Mouse (Mus musculus): Measurements from ENCODE around the gene Reck. TPM values are rescaled to one million over a fixed set of nuclear protein-coding genes. Genes with fewer than 3 reads are reported as not detected.

The Reck gene
- polyA plus RNA-seq, 1 experiment from 2014 or later, result 25.0 TPM

- no peak for ATAC-seq (replicated peaks; ENCODE audit: low FRiP score)
- Histone ChIP-seq H3K4me3 (replicated peaks) (no peak overlapping the region), H3K27me3 (no peaks in the 10 kb centered on the region), H3K9me3 (replicated peaks) (no peaks in the 10 kb centered on the region), H3K27ac (no peak overlapping the region), H3K36me3 (no peaks in the 10 kb centered on the region), H3K4me2 (no peak overlapping the region), H3K9ac (no peak overlapping the region), H3K4me1 (peaks cover 10% of the 10 kb centered on the region)
- 75% methylated on average over 10 of the region's 10 CpGs for WGBS
These were observed 5.5 kb upstream of the Reck start for GRCm38 (mm10) chr4:43869821-43870220.

GRCm38 (mm10) chr4:43874501-43874900 lies 829 bp upstream of the Reck start:
- peaks cover 24% of the 10 kb centered on the region for H3K4me1 ChIP-seq
- H3K27me3 ChIP-seq, result no peaks in the 10 kb centered on the region
- no peak for ATAC-seq (replicated peaks; ENCODE audit: low FRiP score)
- peak overlapping the region; percentile 74 for H3K4me3 ChIP-seq (replicated peaks)
- H3K9ac ChIP-seq, result 0 out of 2 replicates have a peak overlapping the region, but pooled peaks have one; percentile 71
- peak overlapping the region; percentile 85 for H3K4me2 ChIP-seq
- 36% methylated on average over 7 of the region's 7 CpGs for WGBS
- peak overlapping the region; percentile 67; the same call in 1 of the 2 replicates for H3K27ac ChIP-seq
- H3K36me3 ChIP-seq, result no peaks in the 10 kb centered on the region
- no peaks in the 10 kb centered on the region for H3K9me3 ChIP-seq (replicated peaks)

GRCm38 (mm10) chr4:43875919-43876411 lies 635 bp downstream of the Reck start:
- ATAC-seq (replicated peaks; ENCODE audit: low FRiP score), result peak; percentile 78
- H3K4me1 ChIP-seq, result peaks cover 19% of the 10 kb centered on the region
- H3K27me3 ChIP-seq, result no peaks in the 10 kb centered on the region
- H3K36me3 ChIP-seq, result no peaks in the 10 kb centered on the region
- H3K27ac ChIP-seq, result peak overlapping the region; percentile 67
- H3K4me2 ChIP-seq, result peak overlapping the region; percentile 85
- under 1% methylated on average over 20 of the region's 20 CpGs for WGBS
- H3K9ac ChIP-seq, result peak overlapping the region; percentile 71
- H3K9me3 ChIP-seq (replicated peaks), result no peaks in the 10 kb centered on the region
- H3K4me3 ChIP-seq (replicated peaks), result peak overlapping the region; percentile 74

- Histone ChIP-seq H3K9ac (no peak overlapping the region), H3K9me3 (replicated peaks) (no peaks in the 10 kb centered on the region), H3K27ac (no peak overlapping the region), H3K36me3 (no peaks in the 10 kb centered on the region), H3K27me3 (no peaks in the 10 kb centered on the region), H3K4me2 (no peak overlapping the region), H3K4me3 (replicated peaks) (no peak overlapping the region), H3K4me1 (peaks cover 19% of the 10 kb centered on the region)
- no peak for ATAC-seq (replicated peaks; ENCODE audit: low FRiP score)
- WGBS, result 96% methylated on average over 1 of the region's 1 CpGs
These were observed 1.9 kb downstream of the Reck start for GRCm38 (mm10) chr4:43877230-43877629.

- Histone ChIP-seq H3K4me1 (peaks cover 19% of the 10 kb centered on the region), H3K4me3 (replicated peaks) (no peak overlapping the region), H3K9ac (no peak overlapping the region), H3K36me3 (no peaks in the 10 kb centered on the region), H3K27ac (no peak overlapping the region), H3K27me3 (no peaks in the 10 kb centered on the region), H3K4me2 (no peak overlapping the region), H3K9me3 (replicated peaks) (no peaks in the 10 kb centered on the region)
- no peak for ATAC-seq (replicated peaks; ENCODE audit: low FRiP score)
- 65% methylated on average over 5 of the region's 5 CpGs for WGBS
These were observed 2.9 kb downstream of the Reck start for GRCm38 (mm10) chr4:43878121-43878776.

DNA sequence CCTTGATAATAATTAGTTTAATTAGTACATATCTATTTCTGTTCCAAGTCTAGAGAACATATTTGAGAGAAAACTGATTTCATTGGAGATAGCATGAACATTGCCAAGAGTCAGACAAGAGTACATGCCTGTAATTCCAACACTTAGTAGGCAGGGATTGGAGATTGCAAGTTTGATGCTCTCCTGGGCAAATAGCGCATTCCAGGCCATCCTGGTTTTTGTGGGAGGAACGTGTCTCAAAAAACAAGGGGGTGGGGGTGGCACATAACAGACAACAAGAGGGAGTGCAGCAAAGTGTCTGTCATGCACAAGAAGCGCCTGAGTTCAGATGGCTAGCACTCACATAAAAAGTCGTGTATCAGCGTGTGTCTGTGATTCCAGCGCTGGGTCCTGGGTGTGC lies 4.2 kb downstream of the Reck start:
- H3K9me3 ChIP-seq (replicated peaks), result no peaks in the 10 kb centered on the region
- no peak overlapping the region for H3K4me2 ChIP-seq
- no peaks in the 10 kb centered on the region for H3K27me3 ChIP-seq
- H3K36me3 ChIP-seq, result no peaks in the 10 kb centered on the region
- no peak overlapping the region for H3K9ac ChIP-seq
- no peak overlapping the region for H3K27ac ChIP-seq
- ATAC-seq (replicated peaks; ENCODE audit: low FRiP score), result no peak
- peaks cover 28% of the 10 kb centered on the region for H3K4me1 ChIP-seq
- H3K4me3 ChIP-seq (replicated peaks), result no peak overlapping the region
- 78% methylated on average over 6 of the region's 6 CpGs for WGBS

- Histone ChIP-seq H3K4me2 (no peak overlapping the region), H3K9ac (no peak overlapping the region), H3K4me1 (peaks cover 18% of the 10 kb centered on the region), H3K4me3 (replicated peaks) (no peak overlapping the region), H3K36me3 (no peaks in the 10 kb centered on the region), H3K9me3 (replicated peaks) (no peaks in the 10 kb centered on the region), H3K27me3 (no peaks in the 10 kb centered on the region), H3K27ac (peak overlapping the region; percentile 46; the same call in 1 of the 2 replicates)
- WGBS, result 37% methylated on average over 4 of the region's 4 CpGs
- ATAC-seq (replicated peaks; ENCODE audit: low FRiP score), result no peak
These were observed 8.9 kb downstream of the Reck start for GRCm38 (mm10) chr4:43884196-43884595.

DNA sequence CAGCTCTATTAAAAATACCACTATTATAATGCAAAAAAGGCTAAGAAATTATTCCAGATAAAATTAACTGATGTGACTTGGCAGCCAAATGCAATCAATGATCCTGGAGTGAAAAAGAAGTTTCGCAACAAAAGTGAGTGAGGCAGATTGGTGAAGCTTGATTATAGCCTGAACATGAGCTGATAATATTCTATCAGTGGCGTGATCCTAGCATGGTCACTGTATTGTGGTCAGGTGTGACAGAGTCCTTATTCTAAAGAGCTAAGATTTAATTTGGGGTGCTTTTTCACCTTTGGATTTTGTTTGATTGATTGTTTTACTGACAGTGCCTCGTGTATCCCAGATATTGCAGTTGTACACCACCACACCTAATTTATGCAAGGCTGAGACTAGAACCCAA lies 15.9 kb downstream of the Reck start:
- Histone ChIP-seq H3K9ac (no peak overlapping the region), H3K4me2 (no peak overlapping the region), H3K27ac (no peak overlapping the region), H3K4me1 (0 out of 2 replicates have a peak, but pooled peaks cover 3% of the 10 kb centered on the region), H3K27me3 (no peaks in the 10 kb centered on the region), H3K9me3 (replicated peaks) (no peaks in the 10 kb centered on the region), H3K36me3 (peaks cover 8% of the 10 kb centered on the region), H3K4me3 (replicated peaks) (no peak overlapping the region)
- no peak for ATAC-seq (replicated peaks; ENCODE audit: low FRiP score)
- 90% methylated on average over 3 of the region's 3 CpGs for WGBS

GRCm38 (mm10) chr4:43897209-43897608 lies 21.9 kb downstream of the Reck start:
- H3K36me3 ChIP-seq, result peaks cover 35% of the 10 kb centered on the region
- H3K4me2 ChIP-seq, result no peak overlapping the region
- no peaks in the 10 kb centered on the region for H3K9me3 ChIP-seq (replicated peaks)
- ATAC-seq (replicated peaks; ENCODE audit: low FRiP score), result no peak
- no peak overlapping the region for H3K9ac ChIP-seq
- no peak overlapping the region for H3K27ac ChIP-seq
- H3K27me3 ChIP-seq, result no peaks in the 10 kb centered on the region
- no peaks in the 10 kb centered on the region for H3K4me1 ChIP-seq
- no peak overlapping the region for H3K4me3 ChIP-seq (replicated peaks)

DNA sequence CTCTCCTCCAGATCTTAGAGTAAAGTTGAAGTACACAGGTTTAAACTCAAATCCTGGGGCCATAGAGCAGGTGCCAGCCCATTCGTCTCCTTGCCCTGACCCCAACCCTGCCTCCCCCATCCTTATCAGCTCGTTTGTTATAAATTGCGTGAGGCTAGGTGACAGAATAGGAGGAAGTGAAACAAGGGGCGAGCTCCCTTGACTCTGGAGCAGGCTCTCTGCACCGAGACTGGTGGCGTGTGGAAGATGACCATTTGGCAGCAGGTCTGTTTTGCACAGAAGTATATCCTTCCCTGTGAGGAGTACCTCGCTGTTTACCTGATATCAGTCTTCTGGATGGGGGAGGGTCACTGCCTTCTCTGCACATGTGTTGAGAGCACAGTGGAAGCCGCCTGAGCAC lies 23.9 kb downstream of the Reck start:
- no peaks in the 10 kb centered on the region for H3K27me3 ChIP-seq
- H3K27ac ChIP-seq, result no peak overlapping the region
- peaks cover 43% of the 10 kb centered on the region for H3K36me3 ChIP-seq
- no peak overlapping the region for H3K4me2 ChIP-seq
- no peak overlapping the region for H3K4me3 ChIP-seq (replicated peaks)
- no peaks in the 10 kb centered on the region for H3K9me3 ChIP-seq (replicated peaks)
- no peak overlapping the region for H3K9ac ChIP-seq
- H3K4me1 ChIP-seq, result no peaks in the 10 kb centered on the region
- 41% methylated on average over 8 of the region's 8 CpGs for WGBS
- no peak for ATAC-seq (replicated peaks; ENCODE audit: low FRiP score)

DNA sequence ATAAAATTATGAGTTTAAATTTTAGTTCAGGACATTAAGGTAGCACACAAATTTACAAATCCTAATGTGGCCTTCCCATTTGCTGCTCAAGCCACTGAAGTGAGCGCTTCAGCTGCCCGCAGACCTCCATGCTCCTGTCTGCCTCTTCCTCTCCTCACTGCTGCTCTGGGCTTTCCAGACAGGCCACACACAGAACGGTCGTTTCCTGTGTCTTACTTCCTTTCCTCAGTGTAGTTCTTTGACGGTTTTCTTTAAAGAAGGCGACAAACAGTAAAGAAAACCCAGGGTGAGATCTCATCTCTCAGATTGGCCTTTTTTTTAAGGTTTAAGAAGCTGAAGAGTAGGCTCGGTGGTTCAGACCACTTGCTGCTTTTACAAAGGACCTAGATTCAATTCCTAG lies 28.4 kb downstream of the Reck start:
- no peak overlapping the region for H3K4me2 ChIP-seq
- H3K36me3 ChIP-seq, result peaks cover 28% of the 10 kb centered on the region
- H3K27ac ChIP-seq, result no peak overlapping the region
- no peak overlapping the region for H3K9ac ChIP-seq
- H3K27me3 ChIP-seq, result no peaks in the 10 kb centered on the region
- no peaks in the 10 kb centered on the region for H3K9me3 ChIP-seq (replicated peaks)
- H3K4me1 ChIP-seq, result 0 out of 2 replicates have a peak, but pooled peaks cover 8% of the 10 kb centered on the region
- whole genome bisulfite sequencing, result 72% methylated on average over 7 of the region's 7 CpGs
- ATAC-seq (replicated peaks; ENCODE audit: low FRiP score), result no peak
- H3K4me3 ChIP-seq (replicated peaks), result no peak overlapping the region

DNA sequence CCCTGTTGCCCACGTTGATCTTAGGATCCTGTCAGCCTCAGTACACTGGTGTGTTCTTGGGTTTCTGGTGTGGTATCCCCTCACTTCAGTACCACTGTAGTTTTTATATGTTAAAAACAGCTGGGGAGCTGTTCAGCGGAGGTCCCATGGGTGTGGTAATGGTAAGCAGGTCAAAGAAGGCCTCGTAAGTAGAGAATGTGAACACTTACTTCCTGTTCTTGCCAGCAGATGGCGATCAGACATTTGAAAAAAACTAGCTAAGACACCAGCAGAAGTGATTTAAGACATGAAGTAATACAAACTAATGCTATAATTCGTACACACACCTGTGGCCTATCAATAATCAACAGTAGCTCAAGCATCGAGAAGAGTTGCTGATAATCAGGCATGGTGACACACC lies 31.1 kb downstream of the Reck start:
- H3K36me3 ChIP-seq, result peaks cover 35% of the 10 kb centered on the region
- ATAC-seq (replicated peaks; ENCODE audit: low FRiP score), result no peak
- H3K9me3 ChIP-seq (replicated peaks), result no peaks in the 10 kb centered on the region
- no peak overlapping the region for H3K4me3 ChIP-seq (replicated peaks)
- H3K9ac ChIP-seq, result no peak overlapping the region
- H3K27me3 ChIP-seq, result no peaks in the 10 kb centered on the region
- 27% methylated on average over 6 of the region's 6 CpGs for WGBS
- 0 out of 2 replicates have a peak, but pooled peaks cover 8% of the 10 kb centered on the region for H3K4me1 ChIP-seq
- no peak overlapping the region for H3K4me2 ChIP-seq
- H3K27ac ChIP-seq, result no peak overlapping the region

GRCm38 (mm10) chr4:43918221-43918620 lies 42.9 kb downstream of the Reck start:
- Histone ChIP-seq H3K4me1 (no peaks in the 10 kb centered on the region), H3K27me3 (no peaks in the 10 kb centered on the region), H3K9me3 (replicated peaks) (no peaks in the 10 kb centered on the region), H3K27ac (no peak overlapping the region), H3K9ac (no peak overlapping the region), H3K4me3 (replicated peaks) (no peak overlapping the region), H3K36me3 (peaks cover 34% of the 10 kb centered on the region), H3K4me2 (no peak overlapping the region)
- no peak for ATAC-seq (replicated peaks; ENCODE audit: low FRiP score)
- WGBS, result 98% methylated on average over 5 of the region's 5 CpGs

All from kidney, embryonic 15.5 days (tissue).